Mouse (Mus musculus) stomach, postnatal 0 days (tissue): ENCODE results near the gene C4bp. TPM values are rescaled to one million over a fixed set of nuclear protein-coding genes. Genes with fewer than 3 reads are reported as not detected.
"Not testable (repeated sequence)": the region's sequence is repeated elsewhere in the genome, so short reads cannot be mapped to it uniquely, and the experiment has no call there.

Source experiments
- ATAC-seq: fragments of 200-750 bp; cut with Nextera tagmentation; 2 replicates; pipeline ENCODE4 v1.8.0; 2017; ENCODE audit not compliant: low FRiP score, low TSS enrichment
- DNase-seq: peaks from one replicate; pipeline ENCODE4 v3.0.0-alpha.2; 2016; ENCODE audit warnings: low spot score
- H3K27ac ChIP-seq: fragments of 300-500 bp; sonication (generic); replicated peaks from 2 replicates; pipeline ENCODE4 v1.5.1; 2014; ENCODE audit warnings: mild to moderate bottlenecking, control low read depth
- H3K27me3 ChIP-seq: fragments of 300-500 bp; sonication (generic); 2 replicates; pipeline ENCODE4 v1.6.1; 2014; ENCODE audit warnings: low read length; ENCODE audit not compliant: control insufficient read depth, insufficient read depth
- H3K36me3 ChIP-seq: fragments of 300-500 bp; sonication (generic); 2 replicates; pipeline ENCODE4 v1.6.1; 2014; ENCODE audit warnings: low read length, mixed read lengths; ENCODE audit not compliant: control insufficient read depth, insufficient read depth
- H3K4me1 ChIP-seq: fragments of 300-500 bp; sonication (generic); replicated peaks from 2 replicates; pipeline ENCODE4 v1.6.1; 2014; ENCODE audit warnings: antibody characterized with exemption; ENCODE audit not compliant: control insufficient read depth, insufficient read depth
- H3K4me2 ChIP-seq: fragments of 300-500 bp; sonication (generic); replicated peaks from 2 replicates; pipeline ENCODE4 v1.6.1; 2014; ENCODE audit warnings: low read depth, mild to moderate bottlenecking, control low read depth, moderate library complexity
- H3K4me3 ChIP-seq: fragments of 300-500 bp; sonication (generic); 2 replicates; pipeline ENCODE4 v1.5.1; 2014; ENCODE audit warnings: low read depth, low read length, control low read depth
- H3K9ac ChIP-seq: fragments of 300-500 bp; sonication (generic); 2 replicates; pipeline ENCODE4 v1.6.1; 2014; ENCODE audit warnings: mild to moderate bottlenecking, low read length, control low read depth, mixed read lengths
- H3K9me3 ChIP-seq: fragments of 300-500 bp; sonication (generic); 2 replicates; pipeline ENCODE4 v1.6.1; 2016; ENCODE audit warnings: low read length; ENCODE audit not compliant: control insufficient read depth
- CTCF ChIP-seq: IDR thresholded peaks from 2 replicates; pipeline ENCODE4 v1.5.1; 2016; ENCODE audit warnings: antibody characterized with exemption, low read depth, mild to moderate bottlenecking, moderate library complexity
- EP300 ChIP-seq: optimal IDR thresholded peaks from 2 replicates; pipeline ENCODE3; 2016; ENCODE audit warnings: antibody characterized with exemption
- WGBS: fragments of 180-500 bp; shearing (Covaris S2); extraction: QIAGEN DNeasy Blood & Tissue Kit; methylation state at CpG from one replicate; pipeline ENCODE4 v1.1.7; 2014; 5-methylcytosine and 5-hydroxymethylcytosine counted together
- polyA plus RNA-seq: library from polyadenylated mRNA; unstranded; fragments of >200 nt; fragmentation: Nextera tagmentation; extraction: Ambion mirVana; gene quantifications from 2 replicates; pipeline ENCODE4 v1.2.1, GENCODE M21; 2015

C4bp gene
- polyA plus RNA-seq, 1 experiment from 2014 or later, result 1.5 TPM

GRCm38 (mm10) chr1:130683905-130684304 is 22.5 kb upstream of the C4bp start:
- Histone ChIP-seq H3K4me1 (no peaks in the 10 kb centered on the region), H3K4me2 (no peak overlapping the region), H3K9ac (no peak overlapping the region), H3K9me3 (no peaks in the 10 kb centered on the region), H3K27ac (no peak overlapping the region), H3K36me3 (no peaks in the 10 kb centered on the region), H3K4me3 (no peak overlapping the region), H3K27me3 (no peaks in the 10 kb centered on the region)
- WGBS, result 53% methylated on average over 1 of the region's 1 CpGs
- DNase-seq (no peak), ATAC-seq (no peak)
- TF ChIP-seq EP300, result no peak
- TF ChIP-seq CTCF, result no peak

- H3K9ac ChIP-seq, result no peak overlapping the region
- no peak overlapping the region for H3K27ac ChIP-seq
- TF ChIP-seq CTCF (no peak), EP300 (no peak)
- H3K36me3 ChIP-seq, result no peaks in the 10 kb centered on the region
- no peaks in the 10 kb centered on the region for H3K4me1 ChIP-seq
- no peaks in the 10 kb centered on the region for H3K27me3 ChIP-seq
- DNase-seq, result no peak
- WGBS, result 73% methylated on average over 6 of the region's 6 CpGs
- H3K4me3 ChIP-seq, result no peak overlapping the region
- no peaks in the 10 kb centered on the region for H3K9me3 ChIP-seq
- H3K4me2 ChIP-seq, result no peak overlapping the region
- no peak for ATAC-seq
Observed at GRCm38 (mm10) chr1:130681656-130682413, 20.4 kb upstream of the C4bp start.

- 48% methylated on average over 2 of the region's 2 CpGs for WGBS
- Histone ChIP-seq H3K4me2 (no peak overlapping the region), H3K4me3 (no peak overlapping the region), H3K36me3 (no peaks in the 10 kb centered on the region), H3K9me3 (no peaks in the 10 kb centered on the region), H3K9ac (no peak overlapping the region), H3K27ac (no peak overlapping the region), H3K27me3 (no peaks in the 10 kb centered on the region), H3K4me1 (no peaks in the 10 kb centered on the region)
- ATAC-seq (no peak), DNase-seq (no peak)
- TF ChIP-seq EP300 (no peak), CTCF (no peak)
Observed at GRCm38 (mm10) chr1:130681075-130681474, 19.6 kb upstream of the C4bp start.

GRCm38 (mm10) chr1:130678551-130678950 is 17.1 kb upstream of the C4bp start:
- no peaks in the 10 kb centered on the region for H3K27me3 ChIP-seq
- no peak overlapping the region for H3K9ac ChIP-seq
- WGBS, result 82% methylated on average over 2 of the region's 2 CpGs
- H3K9me3 ChIP-seq, result no peaks in the 10 kb centered on the region
- TF ChIP-seq EP300, result no peak
- TF ChIP-seq CTCF, result no peak
- no peak overlapping the region for H3K4me3 ChIP-seq
- ATAC-seq, result no peak
- H3K4me1 ChIP-seq, result no peaks in the 10 kb centered on the region
- no peak for DNase-seq
- no peak overlapping the region for H3K4me2 ChIP-seq
- no peaks in the 10 kb centered on the region for H3K36me3 ChIP-seq
- H3K27ac ChIP-seq, result no peak overlapping the region

GRCm38 (mm10) chr1:130663576-130663975 is 2.1 kb upstream of the C4bp start:
- ATAC-seq, H3K9me3 ChIP-seq, H3K4me3 ChIP-seq, H3K36me3 ChIP-seq, H3K4me1 ChIP-seq, H3K4me2 ChIP-seq, H3K27ac ChIP-seq, H3K27me3 ChIP-seq, DNase-seq, H3K9ac ChIP-seq: not testable (repeated sequence)
- 73% methylated on average over 5 of the region's 5 CpGs for WGBS

GRCm38 (mm10) chr1:130659641-130660040 is 1.8 kb downstream of the C4bp start:
- WGBS, result 32% methylated on average over 5 of the region's 5 CpGs
- H3K36me3 ChIP-seq, H3K4me3 ChIP-seq, ATAC-seq, H3K4me2 ChIP-seq, DNase-seq, H3K27me3 ChIP-seq, H3K9ac ChIP-seq, H3K27ac ChIP-seq, H3K4me1 ChIP-seq, H3K9me3 ChIP-seq: not testable (repeated sequence)
